Mouse (Mus musculus) heart, adult 2 months (tissue): ENCODE data around the gene Chuk. TPM values are rescaled to one million over a fixed set of nuclear protein-coding genes. Genes with fewer than 3 reads are reported as not detected.
"Not testable (repeated sequence)": the region's sequence is repeated elsewhere in the genome, so short reads cannot be mapped to it uniquely, and the experiment has no call there.

Experiments
- DNase-seq, 2 experiments: peaks; one replicate each; pipeline ENCODE4 v3.0.0; 2021
- H3K27ac ChIP-seq: fragments of 200-600 bp; 2 replicates; pipeline ENCODE4 v1.8.1; 2022
- H3K27me3 ChIP-seq: fragments of 200-500 bp; 2 replicates; pipeline ENCODE4 v1.6.1; 2012; ENCODE audit warnings: mild to moderate bottlenecking, low read length, inconsistent platforms, mixed read lengths; ENCODE audit not compliant: control insufficient read depth, insufficient read depth
- H3K36me3 ChIP-seq: fragments of 200-500 bp; 2 replicates; pipeline ENCODE4 v1.6.1; 2012; ENCODE audit warnings: low read length, inconsistent platforms; ENCODE audit not compliant: control insufficient read depth, insufficient read depth
- H3K4me1 ChIP-seq: fragments of 200-500 bp; 2 replicates; pipeline ENCODE4 v1.6.1; 2011; ENCODE audit warnings: low read length; ENCODE audit not compliant: control insufficient read depth, insufficient read depth
- H3K4me3 ChIP-seq: fragments of 200-600 bp; 2 replicates; pipeline ENCODE4 v1.8.1; 2022
- H3K79me2 ChIP-seq: fragments of 200-500 bp; replicated peaks from 2 replicates; pipeline ENCODE4 v1.6.1; 2012; ENCODE audit warnings: mild to moderate bottlenecking, inconsistent platforms, low read length, moderate library complexity, mixed read lengths; ENCODE audit not compliant: control insufficient read depth, insufficient read depth
- H3K9ac ChIP-seq: fragments of 200-500 bp; 2 replicates; pipeline ENCODE4 v1.6.1; 2012; ENCODE audit warnings: low read depth, mild to moderate bottlenecking, control low read depth, inconsistent platforms, low read length, mixed read lengths
- CTCF ChIP-seq: fragments of 200-600 bp; IDR thresholded peaks from 2 replicates; pipeline ENCODE4 v1.8.1; 2022; ENCODE audit warnings: antibody characterized with exemption, mild to moderate bottlenecking, moderate library complexity
- EP300 ChIP-seq: fragments of 200-500 bp; IDR thresholded peaks from 2 replicates; pipeline ENCODE4 v1.6.1; 2011; ENCODE audit warnings: low read depth, low read length, control low read depth; ENCODE audit not compliant: insufficient read depth
- POLR2A ChIP-seq: fragments of 200-500 bp; IDR thresholded peaks from 2 replicates; pipeline ENCODE4 v1.6.1; 2011; ENCODE audit warnings: mild to moderate bottlenecking, low read depth, low read length, control low read depth; ENCODE audit not compliant: insufficient read depth
- WGBS: fragments of 180-500 bp; shearing (Covaris S2); methylation state at CpG from one replicate; pipeline ENCODE4 v1.1.7; 2018; 5-methylcytosine and 5-hydroxymethylcytosine counted together
- intact Hi-C: fragments of 180-260 bp; cut with DNase I; formaldehyde crosslinking; loops from one replicate; pipeline ENCODE4 v1.15.1; 2025
- polyA plus RNA-seq: library from polyadenylated mRNA; depleted of rRNA; stranded (reverse); fragments of >200 nt; gene quantifications from 2 replicates; pipeline ENCODE4 v1.2.3, GENCODE M21; 2012
- total RNA-seq, 2 experiments: library from RNA; stranded (reverse); gene quantifications; 2 replicates each; pipeline ENCODE4 v1.2.3; 2021

Chuk gene
- total and polyA plus RNA-seq, 3 experiments = 13.9 to 32.5 (median 31.2) TPM

DNA sequence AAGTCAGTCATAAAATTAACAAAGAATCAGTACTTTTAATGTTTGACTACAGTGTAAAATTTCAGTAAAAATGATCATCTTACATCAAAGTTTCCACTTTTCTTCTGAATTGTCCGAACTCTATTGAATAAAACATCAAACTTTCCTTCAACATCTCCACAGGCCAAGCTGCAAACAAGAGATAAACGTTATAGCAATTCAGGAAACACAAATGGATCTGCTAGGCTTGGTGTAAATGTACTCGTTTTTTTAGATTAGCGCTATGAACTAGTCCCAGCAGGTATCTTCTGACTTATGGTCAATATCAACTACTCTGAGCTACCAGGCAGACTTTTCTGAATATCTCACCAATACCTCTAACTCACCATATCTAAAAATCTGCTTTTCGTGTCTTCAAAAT is 25.6 kb upstream of the Chuk start:
- no peaks in the 10 kb centered on the region for H3K27me3 ChIP-seq
- intact Hi-C loops = no loop called here
- no peak for DNase-seq
- H3K27ac ChIP-seq = no peak overlapping the region
- H3K4me1 ChIP-seq = no peaks in the 10 kb centered on the region
- no peak overlapping the region for H3K4me3 ChIP-seq
- no peak overlapping the region for H3K9ac ChIP-seq
- H3K36me3 ChIP-seq = peaks cover 3% of the 10 kb centered on the region; the same call in 1 of the 2 replicates
- H3K79me2 ChIP-seq = no peaks in the 10 kb centered on the region; the same call in 1 of the 2 replicates
- TF ChIP-seq POLR2A = no peak
- TF ChIP-seq EP300 = no peak
- TF ChIP-seq CTCF = no peak
- 83% methylated on average over 5 of the region's 5 CpGs for WGBS

DNA sequence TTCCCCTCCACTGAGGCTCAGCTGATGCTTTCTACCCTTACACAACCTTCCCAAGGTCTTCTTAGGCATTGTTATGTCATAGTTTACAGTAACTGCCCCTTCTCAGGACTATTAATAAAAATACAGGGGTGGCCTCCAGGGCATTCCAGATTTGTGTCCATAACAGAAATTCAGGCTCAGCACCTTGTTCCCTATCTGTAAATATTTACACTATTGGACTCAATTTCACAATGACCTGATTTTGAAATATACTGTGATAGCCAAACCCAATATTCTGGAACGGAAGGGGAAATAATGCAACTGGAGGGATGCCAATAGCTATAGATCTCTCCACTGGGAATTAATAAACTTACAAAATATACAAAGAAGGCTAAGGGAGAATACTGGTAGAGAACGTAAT is 21.3 kb upstream of the Chuk start:
- no peaks in the 10 kb centered on the region; the same call in 1 of the 2 replicates for H3K36me3 ChIP-seq

GRCm38 (mm10) chr19:44127729-44128497 is 20.6 kb upstream of the Chuk start:
- Histone ChIP-seq H3K9ac (no peak overlapping the region), H3K4me1 (no peaks in the 10 kb centered on the region), H3K36me3 (no peaks in the 10 kb centered on the region; the same call in 1 of the 2 replicates), H3K79me2 (no peaks in the 10 kb centered on the region), H3K27ac (no peak overlapping the region), H3K27me3 (no peaks in the 10 kb centered on the region), H3K4me3 (no peak overlapping the region)
- TF ChIP-seq POLR2A = no peak
- TF ChIP-seq CTCF = no peak
- no peak for TF ChIP-seq EP300
- DNase-seq = no peak
- intact Hi-C loops = no loop called here
- WGBS = 94% methylated on average over 10 of the region's 10 CpGs

More for the DNA sequence above, 21.3 kb upstream of the Chuk start:
- 75% methylated on average over 2 of the region's 2 CpGs for WGBS
- H3K27me3 ChIP-seq = no peaks in the 10 kb centered on the region
- no peak for DNase-seq
- intact Hi-C loops = no loop called here
- H3K4me3 ChIP-seq = no peak overlapping the region
- TF ChIP-seq CTCF (no peak), EP300 (no peak), POLR2A (no peak)
- no peaks in the 10 kb centered on the region for H3K79me2 ChIP-seq
- no peak overlapping the region for H3K27ac ChIP-seq
- no peak overlapping the region for H3K9ac ChIP-seq
- H3K4me1 ChIP-seq = no peaks in the 10 kb centered on the region

GRCm38 (mm10) chr19:44121137-44121536 is 13.9 kb upstream of the Chuk start:
- 96% methylated on average over 7 of the region's 7 CpGs for WGBS
- Histone ChIP-seq H3K27me3 (no peaks in the 10 kb centered on the region), H3K36me3 (no peaks in the 10 kb centered on the region; the same call in 1 of the 2 replicates)

GRCm38 (mm10) chr19:44120686-44121085 is 13.4 kb upstream of the Chuk start:
- DNase-seq, H3K36me3 ChIP-seq, intact Hi-C loops, H3K4me3 ChIP-seq, H3K27me3 ChIP-seq, H3K4me1 ChIP-seq, H3K27ac ChIP-seq, H3K9ac ChIP-seq, H3K79me2 ChIP-seq: not testable (repeated sequence)
- WGBS = 93% methylated on average over 9 of the region's 9 CpGs

More at GRCm38 (mm10) chr19:44121137-44121536, 13.9 kb upstream of the Chuk start:
- no peak overlapping the region for H3K27ac ChIP-seq
- no peaks in the 10 kb centered on the region for H3K79me2 ChIP-seq
- TF ChIP-seq CTCF = no peak
- no peak for TF ChIP-seq EP300
- no peak for TF ChIP-seq POLR2A
- DNase-seq = no peak
- H3K4me1 ChIP-seq = no peaks in the 10 kb centered on the region
- intact Hi-C loops = no loop called here
- H3K9ac ChIP-seq = no peak overlapping the region
- no peak overlapping the region for H3K4me3 ChIP-seq

GRCm38 (mm10) chr19:44117793-44118192 is 10.5 kb upstream of the Chuk start:
- intact Hi-C loops = no loop called here
- H3K36me3 ChIP-seq = no peaks in the 10 kb centered on the region; the same call in 1 of the 2 replicates
- H3K4me1 ChIP-seq = no peaks in the 10 kb centered on the region
- no peak for DNase-seq
- no peaks in the 10 kb centered on the region for H3K79me2 ChIP-seq
- H3K4me3 ChIP-seq = no peak overlapping the region
- TF ChIP-seq POLR2A = no peak
- no peak for TF ChIP-seq CTCF
- no peak for TF ChIP-seq EP300
- no peak overlapping the region for H3K27ac ChIP-seq
- H3K9ac ChIP-seq = no peak overlapping the region
- H3K27me3 ChIP-seq = no peaks in the 10 kb centered on the region
